Mouse (Mus musculus) liver, adult 2 months (tissue): ENCODE results near the gene Nmrk1. TPM values are rescaled to one million over a fixed set of nuclear protein-coding genes. Genes with fewer than 3 reads are reported as not detected.

Experiments used
- DNase-seq: peaks from one replicate; pipeline ENCODE4 v3.0.0-alpha.2; 2011; ENCODE audit warnings: low read depth, low spot score; ENCODE audit errors: extremely low read depth
- H3K27ac ChIP-seq: fragments of 200-500 bp; replicated peaks from 2 replicates; pipeline ENCODE4 v1.5.1; 2012; ENCODE audit warnings: low read depth, mild to moderate bottlenecking, control low read depth, inconsistent platforms, low read length; ENCODE audit not compliant: insufficient read depth
- H3K27me3 ChIP-seq: fragments of 200-500 bp; 2 replicates; pipeline ENCODE4 v1.6.1; 2012; ENCODE audit warnings: mild to moderate bottlenecking, moderate library complexity, low read length, inconsistent platforms; ENCODE audit not compliant: control insufficient read depth, insufficient read depth
- H3K36me3 ChIP-seq: fragments of 200-500 bp; 2 replicates; pipeline ENCODE4 v1.6.1; 2012; ENCODE audit warnings: low read length, inconsistent platforms; ENCODE audit not compliant: control insufficient read depth, insufficient read depth
- H3K4me1 ChIP-seq: fragments of 200-500 bp; 2 replicates; pipeline ENCODE4 v1.6.1; 2011; ENCODE audit warnings: low read length; ENCODE audit not compliant: control insufficient read depth, insufficient read depth
- H3K4me3 ChIP-seq: fragments of 200-500 bp; 2 replicates; pipeline ENCODE4 v1.5.1; 2011; ENCODE audit warnings: low read depth, mild to moderate bottlenecking, control low read depth, low read length, moderate library complexity; ENCODE audit not compliant: insufficient read depth
- H3K79me2 ChIP-seq: fragments of 200-500 bp; 2 replicates; pipeline ENCODE4 v1.6.1; 2012; ENCODE audit warnings: inconsistent platforms, mild to moderate bottlenecking, low read length, moderate library complexity; ENCODE audit not compliant: control insufficient read depth, insufficient read depth
- H3K9ac ChIP-seq: fragments of 200-500 bp; 2 replicates; pipeline ENCODE4 v1.6.1; 2012; ENCODE audit warnings: low read depth, mild to moderate bottlenecking, control low read depth, inconsistent platforms, low read length
- CTCF ChIP-seq: fragments of 200-500 bp; IDR thresholded peaks from 2 replicates; pipeline ENCODE4 v1.5.1; 2011; ENCODE audit warnings: low read depth, low read length, control low read depth
- POLR2A ChIP-seq: fragments of 200-500 bp; IDR thresholded peaks from 2 replicates; pipeline ENCODE4 v1.6.1; 2011; ENCODE audit warnings: low read length, control low read depth; ENCODE audit not compliant: insufficient read depth; ENCODE audit errors: extremely low read depth
- WGBS: fragments of 180-500 bp; shearing (Covaris S2); methylation state at CpG from one replicate; pipeline ENCODE4 v1.1.7; 2018; 5-methylcytosine and 5-hydroxymethylcytosine counted together
- polyA plus RNA-seq: library from polyadenylated mRNA; depleted of rRNA; stranded (reverse); fragments of >200 nt; gene quantifications from 2 replicates; pipeline ENCODE4 v1.2.3, GENCODE M21; 2012
- total RNA-seq: library from RNA; depleted of rRNA; stranded (reverse); fragments of >200 nt; gene quantifications from 2 replicates; pipeline ENCODE4 v1.2.3, GENCODE M21; 2014

Nmrk1 gene
- total and polyA plus RNA-seq, 2 experiments, result 21.9 to 47.4 TPM

DNA sequence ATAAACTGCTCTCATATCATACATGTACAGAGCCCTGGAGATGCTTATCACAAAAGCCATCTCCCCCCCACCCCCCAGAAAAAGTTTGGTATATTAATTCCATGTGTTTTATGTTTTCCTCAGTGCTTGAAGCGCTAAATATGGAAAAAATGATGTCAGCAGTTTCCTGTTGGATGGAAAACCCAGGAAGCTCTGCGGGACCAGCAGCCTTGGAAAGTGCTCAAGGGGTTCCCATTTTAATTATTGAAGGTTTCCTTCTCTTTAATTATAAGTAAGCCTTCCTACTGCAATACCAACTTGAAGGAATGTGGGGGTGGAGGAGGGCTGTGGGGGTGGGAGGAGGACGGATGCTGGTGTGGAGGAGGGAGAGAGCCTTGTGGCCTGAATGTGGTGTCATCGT is 9.3 kb downstream of the Nmrk1 start:
- peaks cover 6% of the 10 kb centered on the region; the same call in 1 of the 2 replicates for H3K79me2 ChIP-seq
- no peak overlapping the region for H3K27ac ChIP-seq
- no peak overlapping the region for H3K9ac ChIP-seq
- WGBS, result 87% methylated on average over 4 of the region's 4 CpGs
- TF ChIP-seq POLR2A (no peak), CTCF (no peak)
- DNase-seq, result no peak
- H3K27me3 ChIP-seq, result no peaks in the 10 kb centered on the region
- peaks cover 57% of the 10 kb centered on the region for H3K36me3 ChIP-seq
- no peak overlapping the region for H3K4me3 ChIP-seq
- peaks cover 2% of the 10 kb centered on the region; the same call in 1 of the 2 replicates for H3K4me1 ChIP-seq

DNA sequence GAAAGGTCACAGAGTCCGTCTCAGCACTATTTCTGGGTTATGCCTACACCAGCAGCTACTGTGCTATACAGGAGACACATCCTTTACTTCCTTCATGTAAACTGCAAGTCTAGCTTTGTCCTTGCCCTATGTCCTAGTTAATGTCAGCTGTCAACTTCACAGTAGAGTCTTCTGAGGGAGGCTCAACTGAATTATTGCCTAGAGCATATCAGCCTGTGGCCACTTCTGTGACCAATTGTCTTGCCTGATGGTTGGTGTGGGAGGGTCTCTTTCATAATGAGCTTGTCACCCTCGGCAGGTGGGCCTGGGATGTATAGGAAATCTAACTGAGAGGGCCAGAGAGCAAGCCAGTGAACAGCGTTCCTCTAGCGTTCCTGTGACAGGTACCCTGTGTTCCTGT is 11.7 kb downstream of the Nmrk1 start:
- Histone ChIP-seq H3K36me3 (peaks cover 68% of the 10 kb centered on the region), H3K4me1 (no peaks in the 10 kb centered on the region), H3K27me3 (no peaks in the 10 kb centered on the region), H3K4me3 (no peak overlapping the region), H3K79me2 (0 out of 2 replicates have a peak, but pooled peaks cover 3% of the 10 kb centered on the region), H3K27ac (no peak overlapping the region), H3K9ac (no peak overlapping the region)
- no peak for DNase-seq
- 83% methylated on average over 4 of the region's 4 CpGs for WGBS
- TF ChIP-seq CTCF (no peak), POLR2A (no peak)

DNA sequence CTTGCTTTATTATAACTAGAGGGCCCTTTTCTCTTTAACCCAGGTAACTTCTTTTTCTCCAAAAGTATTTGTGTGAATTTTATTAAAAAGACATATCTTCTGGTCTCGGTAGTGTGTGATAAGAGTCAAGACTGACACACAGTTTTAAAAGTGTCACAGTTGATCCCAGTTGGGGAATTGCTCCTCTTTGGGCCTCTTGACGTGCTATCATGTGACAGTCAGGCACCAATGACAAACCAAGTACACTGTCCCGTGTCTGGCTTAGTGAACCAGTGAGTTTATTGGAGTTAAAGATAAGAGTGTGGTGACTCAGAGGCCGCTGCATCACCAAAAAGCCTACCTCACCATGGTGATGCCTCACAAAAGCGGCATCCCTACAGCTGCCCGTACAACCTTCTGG is 12.3 kb downstream of the Nmrk1 start:
- TF ChIP-seq CTCF (no peak), POLR2A (no peak)
- no peaks in the 10 kb centered on the region for H3K27me3 ChIP-seq
- no peak for DNase-seq
- H3K9ac ChIP-seq, result no peak overlapping the region
- peaks cover 70% of the 10 kb centered on the region for H3K36me3 ChIP-seq
- H3K4me1 ChIP-seq, result no peaks in the 10 kb centered on the region
- H3K79me2 ChIP-seq, result 0 out of 2 replicates have a peak, but pooled peaks cover 1% of the 10 kb centered on the region
- no peak overlapping the region for H3K4me3 ChIP-seq
- WGBS, result 90% methylated on average over 6 of the region's 6 CpGs
- H3K27ac ChIP-seq, result no peak overlapping the region

DNA sequence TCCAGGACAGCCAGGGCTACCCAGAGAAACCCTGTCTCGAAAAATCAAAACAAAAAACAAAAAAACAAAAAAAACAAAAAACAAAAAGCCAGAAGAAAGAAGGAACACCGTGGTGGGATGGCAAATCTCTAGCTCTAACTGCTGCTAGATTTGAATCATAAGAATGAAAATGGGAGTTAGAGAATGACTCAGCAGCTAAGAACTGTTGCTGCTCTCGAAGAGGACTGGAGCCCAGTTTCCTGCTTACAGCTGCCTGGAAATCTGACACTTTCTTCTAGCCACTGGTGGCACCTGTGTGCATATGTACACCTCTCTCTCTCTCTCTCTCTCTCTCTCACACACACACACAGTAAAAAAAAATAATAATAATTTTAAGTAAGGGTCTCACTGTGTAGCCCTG is 14.6 kb downstream of the Nmrk1 start:
- Histone ChIP-seq H3K27ac (no peak overlapping the region), H3K4me3 (no peak overlapping the region), H3K36me3 (peaks cover 70% of the 10 kb centered on the region), H3K27me3 (no peaks in the 10 kb centered on the region), H3K4me1 (no peaks in the 10 kb centered on the region), H3K9ac (no peak overlapping the region), H3K79me2 (no peaks in the 10 kb centered on the region)
- TF ChIP-seq POLR2A (no peak), CTCF (no peak)
- 84% methylated on average over 3 of the region's 3 CpGs for WGBS
- no peak for DNase-seq

DNA sequence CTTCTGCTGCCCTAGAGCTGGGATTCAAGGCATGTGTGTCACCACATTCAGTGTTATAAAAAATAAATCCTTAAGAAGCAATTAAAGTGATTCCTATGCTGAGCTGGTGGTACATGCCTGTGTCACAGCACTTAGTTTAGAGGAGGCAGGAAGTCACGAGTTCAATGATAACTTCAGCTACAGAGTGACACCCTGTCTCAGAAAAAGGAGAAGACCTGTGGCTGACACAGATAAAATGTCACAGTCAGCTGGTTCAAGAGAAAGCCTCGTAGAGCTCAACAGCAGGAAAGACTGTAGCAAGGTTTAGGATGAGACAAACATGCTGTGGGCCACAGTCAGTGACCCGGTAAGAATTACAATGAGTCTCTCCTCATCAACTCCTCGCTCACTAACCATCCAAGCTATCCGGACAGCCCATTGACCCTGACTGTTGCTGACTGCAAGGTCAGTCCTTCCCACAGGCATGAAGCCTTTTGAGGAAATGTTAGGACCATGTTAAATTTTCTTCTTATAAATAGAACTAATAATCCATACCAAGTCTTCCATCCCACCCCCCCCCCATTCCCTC is 15.2 kb downstream of the Nmrk1 start:
- H3K36me3 ChIP-seq, result peaks cover 69% of the 10 kb centered on the region
- H3K27me3 ChIP-seq, result no peaks in the 10 kb centered on the region
- H3K4me1 ChIP-seq, result no peaks in the 10 kb centered on the region
- WGBS, result 77% methylated on average over 5 of the region's 5 CpGs
- no peak for TF ChIP-seq POLR2A
- no peak for TF ChIP-seq CTCF
- H3K79me2 ChIP-seq, result no peaks in the 10 kb centered on the region
- no peak overlapping the region for H3K4me3 ChIP-seq
- H3K27ac ChIP-seq, result no peak overlapping the region
- H3K9ac ChIP-seq, result no peak overlapping the region
- DNase-seq, result no peak

DNA sequence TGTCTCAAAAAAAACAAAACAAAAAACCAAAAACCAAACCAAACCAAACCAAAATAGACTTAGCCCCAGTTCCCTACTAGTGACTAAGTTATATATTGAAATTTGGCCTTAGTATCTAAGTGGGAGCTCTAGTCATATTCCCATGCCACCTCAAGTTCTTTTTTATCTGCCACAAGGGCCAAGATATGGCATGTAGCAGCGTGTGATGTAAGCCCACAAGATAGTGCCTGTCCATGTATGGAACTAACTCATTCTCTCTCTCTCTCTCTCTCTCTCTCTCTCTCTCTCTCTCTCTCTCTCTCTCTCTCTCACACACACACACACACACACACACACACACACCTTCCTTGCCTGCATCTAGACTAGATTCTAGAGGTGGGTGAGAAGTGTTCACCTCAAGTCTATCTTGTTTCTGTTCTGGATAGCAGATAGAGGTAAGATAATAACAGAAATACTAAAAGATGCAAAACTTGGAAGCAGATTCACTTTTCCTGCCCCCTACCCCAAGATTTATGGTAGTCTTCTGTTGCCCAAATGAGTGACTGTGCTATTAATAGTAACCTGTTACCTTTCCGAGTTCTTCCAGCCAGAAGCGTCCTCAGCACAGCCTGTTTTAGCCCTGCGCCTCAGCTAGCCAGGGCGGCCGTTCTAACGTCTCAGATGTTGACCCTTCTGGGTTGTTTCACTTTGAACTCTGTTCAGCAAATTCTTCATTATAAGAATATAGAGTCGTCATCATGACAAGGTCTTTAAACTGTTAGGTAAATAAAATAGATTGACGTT is 16.2 kb downstream of the Nmrk1 start:
- no peaks in the 10 kb centered on the region for H3K4me1 ChIP-seq
- H3K27ac ChIP-seq, result no peak overlapping the region
- peaks cover 62% of the 10 kb centered on the region for H3K36me3 ChIP-seq
- TF ChIP-seq CTCF, result no peak
- no peak for TF ChIP-seq POLR2A
- no peaks in the 10 kb centered on the region for H3K79me2 ChIP-seq
- no peak overlapping the region for H3K9ac ChIP-seq
- WGBS, result 90% methylated on average over 9 of the region's 9 CpGs
- no peak overlapping the region for H3K4me3 ChIP-seq
- no peak for DNase-seq
- H3K27me3 ChIP-seq, result no peaks in the 10 kb centered on the region
